Mouse (Mus musculus) lung, postnatal 0 days (tissue): ENCODE data around the gene Marcksl1.

Experiments used
- CTCF ChIP-seq: IDR thresholded peaks from 2 replicates; pipeline ENCODE4 v1.5.1; 2016; ENCODE audit warnings: antibody characterized with exemption, mild to moderate bottlenecking
- EP300 ChIP-seq: IDR thresholded peaks from 2 replicates; pipeline ENCODE4 v1.6.1; 2016; ENCODE audit warnings: antibody characterized with exemption, mild to moderate bottlenecking, control low read depth

GRCm38 (mm10) chr4:129541868-129542591 lies 28.6 kb downstream of the Marcksl1 start:
- TF ChIP-seq CTCF, result peak; percentile 49
- no peak for TF ChIP-seq EP300
